Mouse (Mus musculus): ENCODE results near the gene March10. TPM values are rescaled to one million over a fixed set of nuclear protein-coding genes. Genes with fewer than 3 reads are reported as not detected.

March10 gene
- polyA plus RNA-seq (2015; fragmentation: Nextera tagmentation; extraction: Ambion mirVana): not detected in 2 replicates

DNA sequence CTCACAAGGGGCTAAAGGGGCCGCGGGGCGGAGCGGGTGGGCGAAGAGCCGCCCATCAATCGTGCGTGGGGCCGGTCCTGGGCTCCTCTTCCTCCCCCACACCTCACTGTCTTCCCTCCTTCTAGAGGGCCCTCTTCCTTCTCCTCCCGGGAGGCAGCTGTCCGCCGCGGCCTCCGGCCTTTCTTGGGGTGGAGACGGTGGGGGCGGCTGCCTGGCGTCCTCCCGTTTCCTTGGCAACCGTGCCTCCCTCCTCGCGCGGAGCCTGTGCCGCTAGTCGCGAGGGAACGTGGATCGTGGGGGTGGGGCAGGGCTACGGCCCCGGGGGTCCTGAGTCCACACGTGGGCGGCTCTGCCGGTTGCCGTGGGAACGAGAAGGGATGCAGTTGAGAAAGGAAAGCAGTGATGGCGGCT lies at the start of gene March10:
TSS of gene March10 (minus strand) at position 239 of the 411 bp plus-strand sequence.
- WGBS: 4% methylated on average over 33 of the region's 35 CpGs
- Histone ChIP-seq H3K27ac (no peak within 1 kb of the TSS), H3K9ac (no peak within 1 kb of the TSS), H3K9me3 (no peaks in the 10 kb centered on the region), H3K4me1 (peaks cover 5% of the 10 kb centered on the region; the same call in 1 of the 2 replicates), H3K36me3 (no peaks in the 10 kb centered on the region), H3K4me3 (replicated peaks) (peak within 1 kb of the TSS; percentile 38), H3K4me2 (peak within 1 kb of the TSS; percentile 65), H3K27me3 (replicated peaks) (0 out of 2 replicates have a peak, but pooled peaks cover 6% of the 10 kb centered on the region)
- ATAC-seq (ENCODE audit: insufficient read depth, low FRiP score, low read depth): 0 out of 2 replicates have a peak, but pooled peaks have one; percentile 14

DNA sequence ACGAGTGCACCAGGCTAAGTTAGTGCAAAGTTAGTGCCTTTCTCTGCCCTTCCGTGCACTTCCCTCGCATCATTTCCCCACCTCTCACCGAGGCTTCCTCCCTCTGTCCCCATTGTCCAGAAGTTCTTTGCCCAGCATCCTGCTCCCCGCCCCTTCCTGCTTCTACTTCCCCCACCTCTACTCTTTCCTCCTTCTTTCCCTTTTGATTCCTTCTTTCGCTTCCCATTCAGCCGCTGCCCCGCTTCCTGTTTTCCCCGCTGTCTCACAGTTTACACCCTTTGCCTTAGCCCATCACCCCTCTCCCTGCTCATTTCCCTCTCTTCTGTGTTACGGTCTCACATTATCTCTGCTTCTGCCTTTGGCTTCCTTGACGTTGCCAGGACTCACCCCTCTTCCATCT lies 49.8 kb upstream of the March10 start:
- H3K4me1 ChIP-seq: 0 out of 2 replicates have a peak, but pooled peaks cover 9% of the 10 kb centered on the region
- 68% methylated on average over 11 of the region's 11 CpGs for WGBS
- no peak overlapping the region for H3K4me2 ChIP-seq
- H3K4me3 ChIP-seq (replicated peaks): no peak overlapping the region
- no peaks in the 10 kb centered on the region for H3K9me3 ChIP-seq
- H3K27ac ChIP-seq: no peak overlapping the region
- no peaks in the 10 kb centered on the region for H3K36me3 ChIP-seq
- ATAC-seq (ENCODE audit: insufficient read depth, low FRiP score, low read depth): no peak
- no peak overlapping the region for H3K9ac ChIP-seq
- H3K27me3 ChIP-seq (replicated peaks): no peaks in the 10 kb centered on the region

DNA sequence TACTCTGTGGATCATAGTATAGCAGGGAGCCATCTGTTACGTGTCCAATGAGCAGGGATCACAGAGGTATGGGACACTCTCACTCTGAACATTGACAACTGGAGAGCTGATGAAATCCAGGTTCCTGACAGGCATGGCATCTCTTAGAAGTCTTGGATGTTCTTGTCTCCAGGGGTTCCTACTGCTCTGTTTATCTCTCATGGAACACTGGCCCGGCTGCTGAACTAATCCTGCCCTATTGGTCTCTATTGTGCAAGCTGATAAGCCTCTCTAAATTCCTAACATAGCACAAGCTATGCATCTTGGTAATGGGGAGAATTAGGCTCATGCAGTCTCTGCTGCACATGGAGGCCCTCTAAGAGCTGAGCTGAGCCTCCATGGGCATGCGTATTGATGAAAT lies 48.5 kb upstream of the March10 start:
- Histone ChIP-seq H3K27me3 (replicated peaks) (no peaks in the 10 kb centered on the region), H3K27ac (no peak overlapping the region), H3K9ac (no peak overlapping the region), H3K36me3 (no peaks in the 10 kb centered on the region), H3K4me2 (no peak overlapping the region), H3K4me1 (0 out of 2 replicates have a peak, but pooled peaks cover 6% of the 10 kb centered on the region), H3K9me3 (no peaks in the 10 kb centered on the region), H3K4me3 (replicated peaks) (no peak overlapping the region)
- no peak for ATAC-seq (ENCODE audit: insufficient read depth, low FRiP score, low read depth)
- 56% methylated on average over 3 of the region's 3 CpGs for WGBS

DNA sequence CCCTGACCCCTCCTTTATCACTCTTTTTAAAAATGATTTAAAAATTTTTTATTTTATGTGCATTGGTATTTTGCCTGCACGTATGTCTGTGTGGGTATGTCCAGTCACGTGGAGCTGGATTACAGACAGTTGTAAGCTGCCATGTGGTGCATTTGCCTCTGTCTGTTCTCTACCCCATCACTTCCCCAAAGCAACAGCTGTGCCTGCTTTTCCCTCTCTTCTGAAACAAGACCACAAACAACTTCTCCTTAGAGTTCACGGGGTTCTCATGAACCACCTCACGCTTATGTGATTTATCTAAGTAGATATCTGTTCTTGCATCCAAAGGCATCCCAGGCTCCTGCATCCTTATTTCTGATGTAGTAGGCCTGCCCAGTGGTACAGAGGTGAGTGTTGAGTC lies 45.8 kb upstream of the March10 start:
- Histone ChIP-seq H3K4me1 (no peaks in the 10 kb centered on the region), H3K27ac (no peak overlapping the region), H3K9me3 (no peaks in the 10 kb centered on the region), H3K4me2 (no peak overlapping the region), H3K36me3 (no peaks in the 10 kb centered on the region), H3K4me3 (replicated peaks) (no peak overlapping the region), H3K9ac (no peak overlapping the region), H3K27me3 (replicated peaks) (no peaks in the 10 kb centered on the region)
- ATAC-seq (ENCODE audit: insufficient read depth, low FRiP score, low read depth): no peak
- WGBS: 79% methylated on average over 4 of the region's 4 CpGs

DNA sequence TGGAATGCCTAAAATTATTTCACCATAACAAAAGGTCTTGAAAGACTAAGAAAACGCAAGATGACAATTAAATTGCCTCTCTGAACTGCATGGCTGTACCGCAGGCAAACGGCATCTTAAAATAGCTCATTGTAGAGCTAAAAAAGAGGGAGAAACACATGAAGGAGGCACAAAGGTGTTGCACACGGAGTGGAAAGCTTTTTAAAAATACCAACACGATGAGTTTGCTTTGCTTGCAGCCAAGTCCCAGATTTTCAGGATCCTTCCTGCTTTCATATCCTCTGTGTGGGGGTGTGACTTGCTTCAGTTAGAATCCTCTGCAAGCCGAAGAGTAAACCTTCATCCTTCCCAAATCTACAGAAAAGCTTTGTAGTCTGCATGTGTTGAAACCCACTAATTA lies 41.0 kb upstream of the March10 start:
- Histone ChIP-seq H3K9me3 (no peaks in the 10 kb centered on the region), H3K9ac (no peak overlapping the region)
- WGBS: 74% methylated on average over 6 of the region's 6 CpGs

DNA sequence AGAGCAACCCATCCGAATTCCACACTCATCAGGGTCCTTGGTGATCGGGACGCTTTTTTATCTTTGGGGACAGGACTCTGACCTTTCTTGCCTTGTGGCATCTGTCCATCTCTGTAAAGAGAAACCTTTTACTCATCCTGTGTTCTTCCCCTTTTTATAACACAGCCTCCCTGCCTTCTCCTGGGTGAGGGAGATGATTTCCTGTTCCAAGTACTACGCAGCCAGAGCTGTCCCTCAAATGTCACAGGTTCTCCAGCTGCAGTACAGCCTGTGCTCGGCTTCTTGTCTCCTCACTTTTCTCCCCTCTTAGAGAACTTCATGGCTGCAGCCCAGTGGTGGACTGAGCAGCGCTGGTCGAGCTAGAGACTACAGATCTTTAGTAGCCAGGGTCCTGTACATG lies 40.1 kb upstream of the March10 start:
- Histone ChIP-seq H3K27ac (no peak overlapping the region), H3K4me3 (replicated peaks) (no peak overlapping the region), H3K4me1 (0 out of 2 replicates have a peak, but pooled peaks cover 4% of the 10 kb centered on the region), H3K9ac (no peak overlapping the region), H3K36me3 (no peaks in the 10 kb centered on the region), H3K9me3 (no peaks in the 10 kb centered on the region), H3K4me2 (no peak overlapping the region), H3K27me3 (replicated peaks) (no peaks in the 10 kb centered on the region)
- no peak for ATAC-seq (ENCODE audit: insufficient read depth, low FRiP score, low read depth)
- 53% methylated on average over 7 of the region's 7 CpGs for WGBS

More for the DNA sequence above, 41.0 kb upstream of the March10 start:
- Histone ChIP-seq H3K36me3 (no peaks in the 10 kb centered on the region), H3K4me3 (replicated peaks) (no peak overlapping the region), H3K27ac (no peak overlapping the region), H3K4me1 (0 out of 2 replicates have a peak, but pooled peaks cover 4% of the 10 kb centered on the region), H3K4me2 (no peak overlapping the region), H3K27me3 (replicated peaks) (no peaks in the 10 kb centered on the region)
- ATAC-seq (ENCODE audit: insufficient read depth, low FRiP score, low read depth): no peak

DNA sequence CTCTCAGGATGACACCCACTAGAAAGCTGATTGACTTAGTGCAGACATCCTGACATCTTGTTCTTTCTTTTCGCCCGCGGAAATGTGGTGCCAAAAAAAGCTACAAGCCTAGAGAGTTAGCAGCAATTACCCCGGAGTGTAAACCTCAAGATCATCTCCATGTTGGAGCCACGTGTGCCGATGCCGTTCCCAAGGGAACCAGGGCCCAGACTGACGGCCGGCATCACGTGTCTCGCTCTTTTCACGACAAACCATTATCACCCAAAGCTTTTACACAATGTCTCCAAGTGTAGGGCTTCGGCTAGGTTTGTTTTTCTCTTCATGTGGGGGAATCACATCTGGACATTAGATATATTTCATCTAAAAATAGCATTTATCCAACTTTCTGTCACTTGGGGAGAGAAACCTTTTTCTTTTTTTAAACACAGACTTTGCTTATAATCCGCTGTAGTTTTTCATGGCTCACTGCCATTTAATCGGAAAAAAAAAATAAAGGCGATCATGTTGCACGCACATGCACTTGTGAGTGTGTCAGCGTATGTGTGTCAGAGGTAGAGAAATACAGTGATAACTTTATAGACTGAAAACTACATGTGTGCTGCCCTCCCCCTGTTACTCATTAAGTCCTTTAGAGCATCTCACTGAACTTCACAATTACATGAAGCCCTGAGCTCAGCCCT lies 39.2 kb upstream of the March10 start:
- Histone ChIP-seq H3K4me2 (peak overlapping the region; percentile 29; the same call in 1 of the 2 replicates), H3K4me1 (0 out of 2 replicates have a peak, but pooled peaks cover 4% of the 10 kb centered on the region), H3K36me3 (no peaks in the 10 kb centered on the region), H3K9ac (no peak overlapping the region), H3K27ac (no peak overlapping the region), H3K27me3 (replicated peaks) (no peaks in the 10 kb centered on the region), H3K4me3 (replicated peaks) (no peak overlapping the region), H3K9me3 (no peaks in the 10 kb centered on the region)
- ATAC-seq (ENCODE audit: insufficient read depth, low FRiP score, low read depth): no peak
- WGBS: 46% methylated on average over 18 of the region's 18 CpGs

DNA sequence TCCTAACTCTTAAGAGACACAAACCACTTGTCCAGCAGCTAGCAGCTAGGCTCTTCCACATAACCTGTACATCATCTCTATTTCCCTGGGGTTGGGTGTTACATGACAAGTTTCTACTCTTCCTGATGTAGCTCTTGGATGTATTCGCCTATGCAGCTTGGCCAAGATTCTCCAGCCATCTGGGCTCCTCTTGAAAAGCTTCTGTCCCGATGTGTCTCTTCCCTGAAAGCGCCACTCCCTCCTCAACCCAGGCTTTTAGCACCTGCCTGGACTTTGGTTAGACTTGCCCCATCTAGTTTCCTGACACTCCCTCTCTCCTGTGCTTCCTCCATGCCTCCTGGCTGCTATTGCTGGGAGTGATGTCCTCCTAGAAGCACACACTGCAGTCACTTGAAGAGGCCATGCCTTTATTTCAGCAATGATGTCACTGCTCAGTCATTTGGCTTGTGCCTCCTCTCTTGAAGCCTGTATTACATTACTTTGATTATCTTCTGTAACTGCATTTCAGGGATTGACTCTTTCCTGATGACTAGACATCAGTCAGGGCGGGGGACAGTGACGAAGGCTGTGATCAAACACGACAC lies 38.3 kb upstream of the March10 start:
- no peak overlapping the region for H3K9ac ChIP-seq
- H3K4me3 ChIP-seq (replicated peaks): no peak overlapping the region
- ATAC-seq (ENCODE audit: insufficient read depth, low FRiP score, low read depth): peak; percentile 39; the same call in 1 of the 2 replicates
- no peaks in the 10 kb centered on the region for H3K36me3 ChIP-seq
- H3K27me3 ChIP-seq (replicated peaks): no peaks in the 10 kb centered on the region
- 0 out of 2 replicates have a peak, but pooled peaks cover 4% of the 10 kb centered on the region for H3K4me1 ChIP-seq
- H3K4me2 ChIP-seq: no peak overlapping the region
- WGBS: 70% methylated on average over 6 of the region's 6 CpGs
- no peaks in the 10 kb centered on the region for H3K9me3 ChIP-seq
- no peak overlapping the region for H3K27ac ChIP-seq

DNA sequence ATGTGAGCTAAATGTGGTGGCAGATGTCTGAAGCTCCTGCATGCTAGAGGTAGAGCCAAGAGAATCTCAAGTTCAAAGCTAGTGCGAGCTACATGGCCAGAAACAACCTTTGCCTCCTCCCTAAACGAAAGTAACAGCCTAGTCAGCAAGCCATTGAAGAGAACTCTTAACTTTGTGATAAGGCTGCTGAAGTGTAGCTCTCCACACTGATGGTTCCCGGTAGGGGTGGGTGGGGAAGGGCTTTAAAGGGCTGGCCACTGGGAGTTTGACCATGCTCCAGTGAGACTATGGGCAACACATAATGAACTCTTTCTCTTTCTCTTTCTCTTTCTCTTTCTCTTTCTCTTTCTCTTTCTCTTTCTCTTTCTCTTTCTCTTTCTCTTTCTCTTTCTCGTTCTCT lies 35.9 kb upstream of the March10 start:
- Histone ChIP-seq H3K36me3 (no peaks in the 10 kb centered on the region), H3K9ac (no peak overlapping the region), H3K4me1 (0 out of 2 replicates have a peak, but pooled peaks cover 4% of the 10 kb centered on the region), H3K9me3 (no peaks in the 10 kb centered on the region), H3K27ac (no peak overlapping the region), H3K27me3 (replicated peaks) (no peaks in the 10 kb centered on the region), H3K4me2 (no peak overlapping the region), H3K4me3 (replicated peaks) (no peak overlapping the region)
- WGBS: 69% methylated on average over 4 of the region's 4 CpGs
- ATAC-seq (ENCODE audit: insufficient read depth, low FRiP score, low read depth): no peak

DNA sequence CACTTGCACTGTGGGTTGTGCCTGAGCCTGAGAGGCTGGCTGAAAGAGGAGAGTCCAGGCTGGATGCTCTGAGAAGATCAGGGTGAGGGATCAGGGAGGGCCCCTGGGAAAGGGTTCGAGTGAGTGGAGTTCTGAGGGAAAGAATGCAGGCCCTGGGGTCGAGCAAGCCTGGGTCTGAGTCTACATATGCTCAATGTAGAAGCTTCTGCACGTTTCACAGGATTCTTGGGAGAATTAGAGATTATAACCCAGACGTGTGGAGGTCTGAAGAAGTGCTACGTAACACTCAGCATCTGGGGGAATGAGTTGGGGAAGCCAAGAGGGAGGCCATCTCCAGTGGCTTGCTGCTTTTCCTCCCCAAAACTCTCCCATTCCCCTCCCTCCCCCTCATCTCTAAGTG lies 34.4 kb upstream of the March10 start:
- no peak overlapping the region for H3K27ac ChIP-seq
- no peak overlapping the region for H3K9ac ChIP-seq
- H3K4me1 ChIP-seq: 0 out of 2 replicates have a peak, but pooled peaks cover 4% of the 10 kb centered on the region
- no peaks in the 10 kb centered on the region for H3K9me3 ChIP-seq
- H3K4me2 ChIP-seq: no peak overlapping the region
- 61% methylated on average over 5 of the region's 5 CpGs for WGBS
- H3K27me3 ChIP-seq (replicated peaks): no peaks in the 10 kb centered on the region
- no peak overlapping the region for H3K4me3 ChIP-seq (replicated peaks)
- ATAC-seq (ENCODE audit: insufficient read depth, low FRiP score, low read depth): no peak
- H3K36me3 ChIP-seq: no peaks in the 10 kb centered on the region

DNA sequence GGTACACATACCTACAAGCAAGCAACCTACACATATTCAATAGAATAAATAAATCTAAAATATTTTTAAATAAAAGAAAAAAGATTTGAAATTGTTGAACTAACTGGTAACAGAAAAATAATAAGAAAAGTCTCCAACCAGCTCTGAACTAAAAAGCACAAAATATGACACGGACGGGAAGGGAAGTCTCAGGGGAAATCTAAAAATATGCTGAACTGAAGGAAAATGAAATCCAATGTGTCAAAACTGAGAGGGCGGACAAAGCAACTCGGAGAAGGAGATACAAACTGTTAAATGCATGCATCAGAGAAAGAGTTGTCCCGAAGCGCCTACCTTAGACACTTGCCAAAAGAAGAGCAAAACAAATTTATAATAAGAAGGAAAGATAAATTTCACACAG lies 28.9 kb upstream of the March10 start:
- Histone ChIP-seq H3K4me3 (replicated peaks) (no peak overlapping the region), H3K27ac (no peak overlapping the region), H3K27me3 (replicated peaks) (no peaks in the 10 kb centered on the region), H3K4me2 (no peak overlapping the region), H3K9ac (no peak overlapping the region), H3K4me1 (no peaks in the 10 kb centered on the region), H3K36me3 (no peaks in the 10 kb centered on the region), H3K9me3 (no peaks in the 10 kb centered on the region)
- WGBS: 85% methylated on average over 6 of the region's 6 CpGs
- ATAC-seq (ENCODE audit: insufficient read depth, low FRiP score, low read depth): no peak

DNA sequence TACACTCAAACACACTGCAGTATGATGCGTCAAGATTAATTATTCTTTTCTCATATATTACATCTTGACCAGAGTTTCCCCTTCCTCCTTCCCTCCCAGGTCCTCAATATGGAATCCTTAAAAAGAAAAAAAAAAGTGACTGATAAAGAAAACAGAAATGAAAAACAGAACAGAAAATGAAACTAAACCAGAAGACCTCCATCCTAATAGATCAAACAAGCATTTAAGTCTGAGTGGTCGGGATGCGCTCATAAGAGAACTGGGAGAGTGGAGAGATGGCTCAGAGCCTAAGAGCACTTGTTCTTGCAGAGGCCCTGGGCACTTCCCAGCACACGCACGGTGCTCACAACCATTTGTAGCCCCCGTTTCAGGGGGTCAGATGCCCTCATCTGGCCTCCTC lies 28.5 kb upstream of the March10 start:
- no peak overlapping the region for H3K9ac ChIP-seq
- H3K4me1 ChIP-seq: no peaks in the 10 kb centered on the region
- no peaks in the 10 kb centered on the region for H3K27me3 ChIP-seq (replicated peaks)
- WGBS: 72% methylated on average over 6 of the region's 6 CpGs
- H3K9me3 ChIP-seq: no peaks in the 10 kb centered on the region
- H3K4me3 ChIP-seq (replicated peaks): no peak overlapping the region
- no peak overlapping the region for H3K4me2 ChIP-seq
- no peaks in the 10 kb centered on the region for H3K36me3 ChIP-seq
- H3K27ac ChIP-seq: no peak overlapping the region
- no peak for ATAC-seq (ENCODE audit: insufficient read depth, low FRiP score, low read depth)

All from stomach, embryonic 15.5 days (tissue).